Mouse (Mus musculus) 416B (cell line): ENCODE results near the gene Fam78a.
A peak's percentile ranks its signal among the peaks of the same experiment; 100 is the strongest.

Experiments used
- DNase-seq: peaks from one replicate; pipeline ENCODE4 v3.0.0; 2011; ENCODE audit warnings: low read depth

The Fam78a gene

DNA sequence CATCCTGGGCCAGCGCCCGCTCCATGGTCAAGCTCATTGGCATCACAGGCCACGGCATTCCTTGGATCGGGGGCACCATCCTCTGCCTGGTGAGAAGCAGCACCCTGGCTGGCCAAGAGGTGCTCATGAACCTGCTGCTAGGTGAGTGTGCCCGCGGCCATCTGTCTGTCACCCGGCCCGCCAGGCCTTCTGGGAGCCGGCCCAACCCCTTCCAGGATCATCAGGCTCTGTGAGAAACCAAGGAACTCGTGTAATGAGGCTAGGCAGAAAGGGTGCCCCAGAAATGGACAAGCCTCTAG is 11.4 kb upstream of the Fam78a start:
- DNase-seq, result no peak

DNA sequence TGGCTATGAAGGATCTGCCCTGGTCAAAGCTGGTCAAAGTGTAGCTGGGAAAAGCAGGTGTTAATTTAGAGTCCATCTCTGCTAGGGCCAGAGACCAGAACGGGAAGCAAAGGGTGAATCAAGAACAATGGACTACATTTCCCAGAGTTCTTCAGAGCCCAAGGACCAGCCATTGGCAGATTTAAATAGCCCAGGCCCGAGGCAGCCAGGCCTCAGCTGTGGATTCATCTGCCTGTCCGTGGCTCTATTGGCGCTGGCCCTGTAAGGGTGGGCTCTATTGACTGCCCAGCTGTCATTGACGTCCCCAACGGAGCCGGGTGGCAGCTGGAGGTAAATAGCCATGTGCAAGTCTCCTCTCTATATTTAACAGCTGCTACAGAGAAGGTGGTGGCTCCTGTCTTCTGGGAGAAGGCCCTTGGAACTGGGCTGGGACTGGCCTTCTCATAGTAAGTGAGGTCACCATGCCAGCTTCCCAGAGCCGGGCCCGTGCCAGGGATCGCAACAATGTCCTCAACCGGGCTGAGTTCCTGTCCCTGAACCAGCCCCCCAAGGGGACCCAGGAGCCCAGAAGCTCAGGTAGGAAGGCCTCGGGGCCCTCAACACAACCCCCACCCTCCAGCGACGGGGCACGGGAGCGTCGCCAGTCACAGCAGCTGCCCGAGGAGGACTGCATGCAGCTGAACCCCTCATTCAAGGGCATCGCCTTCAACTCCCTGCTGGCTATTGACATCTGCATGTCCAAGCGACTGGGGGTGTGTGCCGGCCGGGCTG is 10.9 kb upstream of the Fam78a start, which contains the start of gene Plpp7:
Plpp7 (plus strand) TSS at position 178 of the 771 bp plus-strand sequence.
- DNase-seq, result no peak

DNA sequence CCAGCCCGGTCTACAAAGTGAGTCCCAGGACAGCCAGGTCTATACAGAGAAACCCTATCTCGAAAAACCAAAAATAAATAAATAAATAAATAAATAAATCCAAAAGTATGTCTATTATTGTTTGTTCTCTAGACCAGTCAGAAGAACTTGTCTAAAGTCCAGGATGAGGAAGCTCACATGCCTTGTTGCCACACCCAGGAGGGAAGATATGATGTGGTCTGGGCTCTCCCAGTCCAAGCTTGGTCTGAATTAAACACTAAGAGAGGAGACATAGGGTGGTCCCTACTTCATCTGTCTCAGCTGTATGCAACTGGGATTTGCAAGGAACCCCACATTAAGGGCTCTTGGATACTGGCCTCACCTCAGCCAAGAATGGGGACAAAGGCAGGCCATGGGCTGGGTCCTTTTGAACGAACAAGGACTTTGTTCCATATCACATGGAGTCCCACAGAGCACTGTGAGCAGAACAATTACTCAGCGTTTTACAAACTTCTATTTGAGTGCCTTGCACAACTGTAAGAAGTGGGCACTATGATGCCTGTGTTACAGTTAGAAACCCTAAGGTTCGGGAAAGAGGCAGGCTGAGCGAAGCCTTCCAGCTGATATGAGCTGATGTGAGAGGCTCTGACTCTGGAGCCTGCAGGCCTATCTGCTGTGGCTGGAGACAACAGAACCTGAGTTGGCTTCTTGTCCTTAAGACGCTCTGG is 9.5 kb upstream of the Fam78a start:
- DNase-seq, result no peak

DNA sequence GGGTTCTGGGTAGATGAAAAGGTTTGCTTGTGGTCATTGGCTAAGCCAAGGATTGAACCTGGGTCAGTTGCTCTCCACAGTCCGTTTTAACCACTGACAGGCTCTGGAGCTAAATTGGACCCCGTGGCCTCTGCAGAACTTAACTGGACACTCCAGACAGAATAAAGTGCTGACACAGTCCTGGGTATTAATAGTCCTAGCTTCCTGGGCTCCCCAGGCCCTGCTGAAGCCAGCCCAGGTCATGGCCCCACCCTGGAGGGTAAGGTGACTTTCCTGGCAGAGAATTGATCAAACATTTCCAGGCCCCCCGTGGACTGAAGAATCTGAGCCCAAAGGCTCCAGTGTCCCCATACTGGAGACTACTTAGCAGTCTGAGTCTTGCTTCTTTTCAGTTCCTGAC is 7.3 kb upstream of the Fam78a start:
- DNase-seq, result no peak

DNA sequence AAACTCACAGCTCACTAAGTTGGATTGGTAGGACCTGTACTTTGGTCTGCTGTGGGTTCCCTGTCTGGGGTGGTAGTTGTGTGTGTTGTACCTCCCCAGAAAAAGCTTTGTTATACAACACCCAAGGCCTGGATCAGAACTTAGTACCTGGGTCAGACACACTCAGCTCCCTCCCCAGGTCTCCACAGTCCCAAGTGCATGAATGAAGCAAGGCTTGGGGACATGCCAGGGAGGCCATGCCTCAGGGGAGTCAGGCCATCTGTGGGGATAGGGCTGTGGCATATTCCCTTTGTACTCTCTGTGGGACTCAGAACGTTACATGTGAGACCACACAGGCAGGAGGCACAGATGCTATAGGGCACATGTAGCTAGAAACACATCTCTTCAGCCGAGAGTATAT is 5.5 kb upstream of the Fam78a start:
- no peak for DNase-seq

DNA sequence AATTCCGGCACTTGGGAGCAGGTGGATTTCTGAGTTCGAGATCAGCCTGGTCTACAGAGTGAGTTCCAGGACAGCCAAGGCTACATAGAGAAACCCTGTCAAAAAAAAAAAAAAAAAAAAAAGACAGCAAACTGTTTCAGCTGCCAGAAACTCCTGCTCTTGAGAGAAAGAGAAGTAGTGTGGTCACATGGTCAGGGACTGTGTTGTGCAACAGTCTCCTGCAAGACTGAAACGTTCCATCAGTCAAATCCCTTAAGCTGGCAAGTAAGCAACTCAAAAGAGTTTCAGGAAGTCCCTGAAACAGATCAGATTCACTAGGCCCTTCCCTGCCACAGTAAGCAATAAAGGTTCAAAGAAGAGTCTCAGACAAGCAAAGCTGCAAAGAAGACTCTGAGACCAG is 4.9 kb upstream of the Fam78a start:
- DNase-seq, result peak; percentile 81

DNA sequence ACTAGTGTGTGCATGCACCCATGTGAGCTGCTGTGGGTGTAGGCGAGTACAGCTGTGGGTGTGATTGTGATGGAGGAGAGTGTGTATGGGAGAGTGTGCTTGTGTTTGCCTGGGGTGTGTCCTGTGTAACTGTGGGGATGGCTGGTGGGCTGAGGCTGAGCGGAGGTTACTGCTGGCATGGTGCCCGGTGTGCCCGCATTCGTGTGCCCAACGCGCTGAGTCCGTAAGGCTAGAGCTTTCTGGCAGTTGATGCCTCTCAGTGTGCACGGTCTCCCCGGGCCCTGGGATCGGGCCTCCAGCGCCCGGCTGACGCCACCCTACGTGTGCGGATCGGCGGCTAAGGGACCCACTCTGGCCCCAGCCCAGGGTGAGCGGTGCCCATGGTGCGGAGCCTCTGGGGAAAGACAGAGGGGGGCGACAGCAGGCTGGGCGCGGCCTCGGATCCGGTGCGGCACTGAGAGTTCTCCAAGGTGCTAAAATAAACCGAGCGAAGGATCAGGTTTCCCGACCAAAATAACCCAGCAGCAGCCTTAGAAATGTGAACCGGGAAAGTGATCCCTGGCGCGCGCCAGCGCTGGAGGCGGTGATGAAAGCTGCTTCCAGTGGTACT is 3.8 kb upstream of the Fam78a start:
- DNase-seq, result no peak

DNA sequence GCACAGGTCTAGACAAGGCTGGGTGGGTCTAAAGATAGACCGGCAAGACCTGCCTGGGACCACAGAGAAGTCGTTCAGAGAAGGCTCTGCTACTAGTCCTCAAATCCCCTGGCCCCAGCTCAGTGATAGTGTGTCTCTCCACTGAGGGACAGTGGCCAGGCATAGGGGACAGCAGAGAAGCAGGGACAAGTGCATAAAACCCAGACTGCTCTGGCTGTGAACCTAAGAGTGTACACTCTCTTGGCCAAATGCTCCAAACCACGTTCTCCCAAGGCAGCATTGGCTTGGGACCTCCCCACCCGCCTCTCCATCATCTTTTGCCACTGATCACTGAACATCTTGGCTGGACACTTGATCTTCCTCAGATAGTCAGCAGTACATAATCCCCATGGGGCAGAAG is 2.9 kb upstream of the Fam78a start:
- DNase-seq, result no peak

DNA sequence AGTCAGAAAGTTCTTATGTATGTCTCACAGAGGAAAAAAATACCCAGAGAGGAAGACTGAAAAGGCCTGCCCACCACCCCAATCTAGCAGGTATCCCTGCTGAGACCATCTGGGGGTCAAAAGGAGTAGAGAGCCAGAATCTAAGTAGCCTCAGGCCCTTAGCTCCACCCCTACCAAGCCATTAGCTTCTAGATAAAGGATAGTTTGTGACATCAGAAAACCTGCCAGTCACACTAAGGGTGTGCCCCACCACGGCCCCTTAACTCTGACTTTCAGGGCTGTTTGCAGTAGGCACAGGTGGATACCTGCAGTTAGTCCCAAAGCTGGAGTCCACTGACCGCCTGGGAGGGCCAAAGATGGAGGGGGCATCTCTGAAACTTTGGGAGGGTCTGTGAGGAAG is 574 bp upstream of the Fam78a start:
- DNase-seq, result no peak

DNA sequence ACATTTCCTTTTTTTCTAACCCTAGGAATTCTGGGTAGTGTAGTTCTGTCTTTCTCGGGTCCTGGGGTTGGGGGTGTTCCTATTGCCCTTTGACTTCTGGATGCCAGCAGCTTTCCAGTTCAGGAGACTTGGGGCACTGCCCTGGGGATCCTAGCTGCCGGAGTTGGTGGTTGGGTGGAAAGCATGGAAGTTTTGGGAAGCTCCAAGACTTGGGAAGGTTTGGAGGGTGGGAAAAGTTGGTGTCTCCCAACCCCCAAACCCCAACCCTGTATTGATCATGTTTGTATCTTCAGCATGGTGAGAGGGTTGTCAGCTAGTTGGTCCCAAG is 179 bp upstream of the Fam78a start:
- no peak for DNase-seq

DNA sequence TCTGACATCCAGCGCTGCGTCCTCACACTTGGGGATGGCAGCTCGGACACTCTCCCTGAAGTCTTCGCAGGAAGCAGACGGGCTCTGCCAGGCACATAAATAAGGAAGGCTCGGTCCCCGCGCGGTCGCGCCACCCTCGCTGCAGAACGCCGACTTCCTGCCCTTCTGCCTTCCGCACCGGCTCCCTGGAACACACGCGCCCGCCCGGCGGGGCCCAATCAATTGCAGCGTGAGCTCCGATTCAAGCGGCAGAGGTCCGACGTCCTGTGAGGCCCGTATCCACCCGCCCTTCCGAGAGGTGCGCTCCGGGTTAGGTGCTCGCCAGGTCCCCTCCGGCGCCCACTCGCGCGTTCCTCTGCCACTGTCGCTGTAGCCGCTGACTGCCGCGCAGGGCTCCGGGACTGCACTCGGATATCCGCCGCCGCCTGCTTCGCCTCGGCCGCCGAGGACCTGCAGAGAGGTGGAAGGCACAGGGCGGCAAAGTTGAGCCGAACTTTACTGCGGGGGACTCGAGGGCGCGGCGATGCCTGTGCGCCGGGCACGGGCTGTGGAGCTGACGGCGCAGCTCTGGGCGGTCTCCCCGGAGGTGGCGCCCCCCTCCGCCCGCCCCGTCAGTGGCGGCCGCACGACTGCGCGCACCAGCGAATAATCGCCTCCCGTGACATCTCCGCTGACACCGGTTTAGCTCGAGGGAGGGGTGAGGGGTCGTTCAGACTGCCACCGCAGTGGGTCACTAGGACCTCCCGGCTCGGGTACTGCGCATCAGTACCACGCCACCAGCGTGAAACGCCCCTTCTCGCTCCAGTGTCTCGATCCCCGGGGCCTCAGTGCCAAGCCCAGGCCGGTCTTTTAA is 1.3 kb downstream of the Fam78a start:
- DNase-seq, result peak; percentile 62

DNA sequence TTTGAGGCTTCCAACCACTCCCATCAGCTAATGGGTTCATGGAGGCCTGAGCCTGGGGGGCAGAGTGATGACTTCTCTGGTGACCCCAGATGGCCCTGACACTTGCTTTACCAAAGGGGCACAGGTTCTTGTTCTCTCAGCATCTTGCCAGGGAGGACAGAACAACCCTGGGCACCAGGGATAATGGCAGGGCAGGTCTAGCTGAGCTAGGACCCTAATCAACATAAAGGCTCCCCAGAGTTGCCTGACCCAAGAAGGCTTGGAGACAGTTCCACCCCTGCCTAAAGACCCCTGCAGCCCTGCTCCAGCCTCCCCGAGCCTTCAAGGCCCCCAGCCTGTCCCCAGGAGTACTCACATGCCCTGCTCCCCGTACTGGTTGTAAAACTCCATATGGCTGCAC is 2.4 kb downstream of the Fam78a start:
- DNase-seq, result no peak

DNA sequence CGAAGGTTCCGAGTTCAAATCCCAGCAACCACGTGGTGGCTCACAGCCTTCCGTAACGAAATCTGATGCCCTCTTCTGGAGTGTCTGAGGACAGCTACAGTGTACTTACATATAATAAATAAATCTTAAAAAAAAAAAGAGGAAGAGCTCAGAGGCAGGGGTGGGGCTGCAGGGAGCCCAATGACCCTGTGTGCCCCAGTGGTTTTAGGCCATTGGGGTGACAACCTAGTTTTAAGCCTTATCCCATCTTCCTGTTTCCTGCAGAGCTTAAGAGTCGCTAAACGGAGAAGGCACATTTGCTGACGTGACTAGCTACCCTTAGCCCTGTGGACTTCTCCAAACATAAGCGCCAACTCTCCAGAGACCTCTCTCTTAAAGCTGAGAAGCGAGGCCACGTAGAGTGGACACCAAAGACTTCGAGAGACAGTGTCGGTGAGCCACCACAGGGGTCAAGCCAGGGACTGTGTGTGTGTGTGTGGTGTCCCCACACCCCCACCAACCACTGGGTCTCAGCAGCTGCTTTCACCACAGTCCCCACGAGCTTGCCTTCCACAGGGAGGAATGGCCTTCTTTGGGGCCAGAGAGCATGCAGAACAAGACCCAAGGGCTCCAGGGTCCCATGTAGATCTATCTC is 3.2 kb downstream of the Fam78a start:
- peak; percentile 88 for DNase-seq

DNA sequence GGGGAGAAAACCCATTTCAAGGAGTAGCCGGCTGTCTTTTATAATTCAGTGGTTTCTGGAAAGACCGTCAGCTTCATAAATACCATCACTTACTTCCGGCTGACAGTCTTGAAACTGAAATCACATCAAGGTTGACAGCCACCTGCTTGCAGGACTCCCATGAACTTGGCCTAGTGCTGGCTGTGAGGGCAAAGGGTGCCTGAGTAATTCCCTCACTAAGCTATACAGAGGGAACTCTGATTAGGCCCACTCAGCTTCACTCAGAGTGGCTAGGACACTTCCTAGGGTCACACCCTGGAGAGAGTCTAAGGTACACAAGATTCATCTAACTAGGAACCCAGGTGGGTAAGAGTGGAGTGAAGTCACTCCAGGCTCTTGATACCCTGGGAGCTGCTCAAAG is 4.0 kb downstream of the Fam78a start:
- no peak for DNase-seq

DNA sequence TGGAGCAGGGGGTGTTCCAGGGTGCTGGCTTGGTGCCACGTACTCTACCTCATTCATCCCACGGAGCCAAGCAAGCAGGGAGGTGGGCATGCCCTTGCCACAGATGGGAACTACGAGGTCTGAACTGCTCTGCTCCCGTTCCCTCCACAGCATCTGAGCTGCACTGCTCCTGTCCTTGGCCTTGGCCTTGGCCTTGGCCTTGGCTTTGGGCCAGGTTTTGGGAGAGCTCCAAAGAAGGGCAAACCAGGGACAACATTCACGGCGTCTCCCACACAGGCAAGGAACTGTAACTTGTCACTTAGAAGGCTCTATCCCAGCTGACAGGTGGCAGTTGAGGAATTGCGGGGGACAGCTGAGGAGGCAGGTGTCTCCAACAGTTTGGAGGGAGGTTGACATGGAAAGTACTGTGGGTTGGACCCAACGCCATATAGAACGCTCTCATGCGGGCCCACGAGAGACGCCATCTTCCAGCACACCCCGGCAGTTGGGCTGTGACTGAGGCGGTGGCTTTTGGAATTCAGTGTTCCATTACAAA is 5.4 kb downstream of the Fam78a start:
- DNase-seq, result no peak

DNA sequence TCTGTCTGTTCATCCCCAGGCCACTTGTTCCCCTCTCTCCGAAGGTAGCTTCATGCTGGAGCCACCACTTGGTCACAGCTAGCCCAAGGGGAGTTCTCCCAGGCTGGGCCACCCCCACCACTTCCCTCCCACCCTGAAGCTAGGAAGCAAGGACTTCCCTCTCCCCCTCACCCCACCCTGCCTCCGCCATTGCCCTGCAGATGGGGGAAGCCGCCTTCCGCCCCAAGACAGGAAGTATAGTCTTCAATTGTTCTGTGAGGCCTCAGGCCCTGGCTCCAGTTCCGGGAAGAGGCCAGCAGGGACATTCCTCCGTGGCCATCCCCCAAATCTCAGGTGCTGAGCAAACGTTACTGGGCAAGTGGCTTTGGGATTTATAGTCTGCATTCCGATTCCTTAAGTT is 6.1 kb downstream of the Fam78a start:
- DNase-seq, result peak; percentile 50

DNA sequence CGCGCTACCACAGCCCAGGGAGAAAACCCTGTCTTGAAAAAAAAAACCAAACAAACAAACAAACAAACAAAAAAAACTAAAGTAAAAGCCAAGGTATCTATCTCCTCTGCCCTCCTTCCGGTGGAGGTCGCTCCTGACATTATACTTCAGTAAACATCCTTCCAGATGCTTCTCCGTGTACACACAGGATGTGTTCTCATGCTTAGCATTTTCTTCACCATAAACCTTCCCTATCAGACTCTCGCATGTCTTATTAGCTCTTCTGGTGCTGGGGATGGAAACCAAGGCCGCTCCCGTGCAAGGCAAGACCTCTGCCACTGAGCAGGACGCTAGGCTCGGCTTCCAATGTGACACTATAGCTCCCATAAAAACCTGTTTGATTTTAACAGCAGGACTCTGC is 6.9 kb downstream of the Fam78a start:
- no peak for DNase-seq

DNA sequence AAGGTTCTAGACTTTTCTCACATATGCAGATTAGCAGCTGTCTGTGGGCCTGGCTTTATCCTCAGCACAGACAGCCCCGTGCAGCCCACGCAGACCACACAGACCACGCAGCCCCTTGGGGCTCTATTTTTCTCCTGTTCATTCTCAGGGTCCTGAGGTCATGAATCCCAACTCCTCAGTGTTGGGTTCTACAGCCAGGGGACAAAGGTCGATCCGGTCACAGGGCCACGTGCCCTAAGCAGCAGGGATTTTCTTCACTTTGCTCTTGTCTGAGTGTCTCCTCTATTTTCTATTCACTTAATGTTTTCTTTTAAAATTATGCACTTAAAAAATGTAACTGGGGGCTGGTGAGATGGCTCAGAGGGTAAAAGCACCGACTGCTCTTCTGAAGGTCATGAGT is 9.3 kb downstream of the Fam78a start:
- DNase-seq, result no peak

DNA sequence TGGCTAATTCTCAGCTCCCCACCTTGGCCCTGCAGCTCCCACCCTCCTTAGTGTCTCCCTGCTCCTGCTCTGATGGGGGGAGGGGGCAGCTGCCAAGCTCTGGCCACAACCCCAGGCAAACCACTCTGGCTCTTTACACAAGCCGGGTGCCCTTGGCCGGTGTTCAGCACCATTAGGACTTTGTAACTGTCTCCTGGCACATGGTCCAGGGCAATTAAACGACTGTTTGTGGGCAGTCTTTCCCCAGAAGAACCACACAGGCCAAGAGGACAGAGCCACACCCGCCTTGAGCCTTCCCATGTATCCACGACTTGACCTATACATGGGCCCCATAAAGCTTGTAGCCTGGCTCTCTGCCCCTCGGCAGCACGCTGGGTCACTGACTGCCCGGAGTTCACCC is 10.3 kb downstream of the Fam78a start:
- DNase-seq, result no peak

DNA sequence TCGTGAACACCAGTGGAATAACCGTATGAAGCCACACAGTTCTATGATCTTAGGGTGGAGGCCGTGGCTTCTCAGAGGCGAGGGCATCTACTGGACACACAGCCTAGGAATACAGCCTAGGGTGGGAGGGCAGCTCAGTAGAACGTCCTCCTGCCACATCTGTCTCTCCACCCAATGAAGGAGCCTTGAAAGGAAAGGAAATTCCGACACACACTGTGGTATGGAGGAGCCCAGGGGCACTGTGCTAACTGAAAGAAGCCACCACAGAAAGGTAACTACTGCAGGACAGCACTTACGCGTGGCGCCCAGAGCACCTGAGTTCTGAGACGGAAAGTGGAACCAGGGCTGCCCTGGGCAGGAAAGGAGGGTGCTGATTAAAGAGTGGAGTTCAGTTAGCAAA is 13.9 kb downstream of the Fam78a start:
- no peak for DNase-seq

DNA sequence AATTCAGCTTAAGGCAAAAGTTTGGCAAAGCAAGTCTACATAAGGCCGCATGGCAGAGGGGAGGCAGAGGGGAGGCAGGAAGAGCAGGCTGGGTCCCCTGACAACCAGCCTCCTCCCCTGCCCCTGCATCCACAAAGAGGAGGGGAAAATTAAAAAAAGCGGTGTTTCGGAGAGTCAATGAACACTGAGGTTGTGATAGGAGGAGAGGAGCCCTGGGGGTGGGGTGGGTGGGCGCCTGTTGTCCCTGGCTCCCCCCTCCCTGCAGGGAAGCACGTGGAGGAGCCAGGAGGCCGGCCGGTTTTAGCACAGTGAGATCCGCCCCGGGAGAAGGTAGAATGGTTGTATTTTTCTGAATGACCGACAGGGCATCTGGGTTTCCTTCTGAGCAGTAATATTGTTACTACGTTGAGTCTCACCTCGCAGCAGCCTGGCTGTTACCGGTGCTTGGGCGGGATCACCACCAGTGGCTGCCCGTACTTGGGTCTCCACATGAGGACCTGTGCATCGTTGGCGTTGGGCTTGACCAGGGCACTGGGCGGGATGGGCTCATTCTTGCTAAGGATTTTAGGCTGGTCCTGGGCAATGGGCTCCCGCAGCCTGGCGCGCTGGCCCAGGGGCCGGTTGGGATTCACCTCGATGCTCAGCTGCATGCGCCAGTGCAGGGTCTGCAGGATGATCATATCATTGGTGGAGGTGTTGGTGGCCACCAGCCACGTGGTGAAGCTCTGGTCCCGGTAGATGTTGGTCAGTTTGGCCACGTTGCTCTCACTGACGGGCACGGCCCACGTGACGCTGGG is 15.6 kb downstream of the Fam78a start:
- no peak for DNase-seq
